Mouse (Mus musculus) intestine, postnatal 0 days (tissue): ENCODE measurements around the gene Hist2h4. TPM values are rescaled to one million over a fixed set of nuclear protein-coding genes. Genes with fewer than 3 reads are reported as not detected.
"Not testable (repeated sequence)": the region's sequence is repeated elsewhere in the genome, so short reads cannot be mapped to it uniquely, and the experiment has no call there.

ENCODE experiments used
- ATAC-seq: fragments of 200-750 bp; cut with Nextera tagmentation; 2 replicates; pipeline ENCODE4 v1.8.0; 2017; ENCODE audit warnings: mild to moderate bottlenecking, moderate TSS enrichment, moderate library complexity
- H3K27ac ChIP-seq: fragments of 300-500 bp; sonication (generic); 2 replicates; pipeline ENCODE4 v1.5.1; 2014; ENCODE audit warnings: mild to moderate bottlenecking, low read depth, low read length, moderate library complexity
- H3K27me3 ChIP-seq: fragments of 300-500 bp; sonication (generic); replicated peaks from 2 replicates; pipeline ENCODE4 v1.6.1; 2014; ENCODE audit warnings: low read length, mixed read lengths; ENCODE audit not compliant: control insufficient read depth, insufficient read depth
- H3K36me3 ChIP-seq: fragments of 300-500 bp; sonication (generic); 2 replicates; pipeline ENCODE4 v1.6.1; 2014; ENCODE audit warnings: mild to moderate bottlenecking, moderate library complexity; ENCODE audit not compliant: control insufficient read depth, insufficient read depth
- H3K4me1 ChIP-seq: fragments of 300-500 bp; sonication (generic); replicated peaks from 2 replicates; pipeline ENCODE4 v1.6.1; 2014; ENCODE audit warnings: antibody characterized with exemption, low read length, mixed read lengths; ENCODE audit not compliant: control insufficient read depth, insufficient read depth
- H3K4me2 ChIP-seq: fragments of 300-500 bp; sonication (generic); replicated peaks from 2 replicates; pipeline ENCODE4 v1.6.1; 2014; ENCODE audit warnings: low read depth, mild to moderate bottlenecking, moderate library complexity
- H3K4me3 ChIP-seq: fragments of 300-500 bp; sonication (generic); 2 replicates; pipeline ENCODE4 v1.5.1; 2014; ENCODE audit warnings: low read depth, low read length
- H3K9ac ChIP-seq: fragments of 300-500 bp; sonication (generic); 2 replicates; pipeline ENCODE4 v1.6.1; 2014; ENCODE audit warnings: mild to moderate bottlenecking, low read depth, low read length
- H3K9me3 ChIP-seq: fragments of 300-500 bp; sonication (generic); 2 replicates; pipeline ENCODE4 v1.6.1; 2016; ENCODE audit warnings: mixed run types; ENCODE audit not compliant: control insufficient read depth
- CTCF ChIP-seq: sonication (generic); IDR thresholded peaks from 2 replicates; pipeline ENCODE4 v1.5.1; 2016; ENCODE audit warnings: low read depth, mild to moderate bottlenecking, control low read depth, antibody characterized with exemption, moderate library complexity
- WGBS: fragments of 180-500 bp; shearing (Covaris S2); extraction: QIAGEN DNeasy Blood & Tissue Kit; methylation state at CpG from one replicate; pipeline ENCODE4 v1.1.7; 2014; 5-methylcytosine and 5-hydroxymethylcytosine counted together
- polyA plus RNA-seq: library from polyadenylated mRNA; unstranded; fragments of >200 nt; fragmentation: Nextera tagmentation; extraction: Ambion mirVana; gene quantifications from 2 replicates; pipeline ENCODE4 v1.2.1, GENCODE M21; 2015

Hist2h4 gene
- polyA plus RNA-seq, 1 experiment from 2014 or later: 2.1 TPM

DNA sequence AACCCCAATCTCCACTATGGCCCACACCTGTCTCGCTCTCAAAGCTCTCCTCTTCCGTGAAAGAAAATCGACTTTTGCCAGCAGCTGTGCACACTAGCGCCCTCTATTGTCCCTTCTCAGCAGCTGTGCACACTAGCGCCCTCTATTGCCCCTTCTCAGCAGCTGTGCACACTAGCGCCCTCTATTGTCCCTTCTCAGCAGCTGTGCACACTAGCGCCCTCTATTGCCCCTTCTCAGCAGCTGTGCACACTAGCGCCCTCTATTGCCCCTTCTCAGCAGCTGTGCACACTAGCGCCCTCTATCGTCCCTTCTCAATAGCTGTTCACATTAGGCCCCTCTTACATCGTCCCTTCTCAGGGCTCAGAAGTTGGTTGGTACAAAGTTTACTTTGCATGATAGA is 24.2 kb upstream of the Hist2h4 start:
- 88% methylated on average over 11 of the region's 11 CpGs for WGBS
- H3K36me3 ChIP-seq, H3K9ac ChIP-seq, ATAC-seq, H3K4me2 ChIP-seq, H3K9me3 ChIP-seq, H3K4me1 ChIP-seq, H3K27ac ChIP-seq, H3K4me3 ChIP-seq: not testable (repeated sequence)
- peaks cover 10% of the 10 kb centered on the region; the same call in 1 of the 2 replicates for H3K27me3 ChIP-seq
- TF ChIP-seq CTCF: peak; percentile 91

DNA sequence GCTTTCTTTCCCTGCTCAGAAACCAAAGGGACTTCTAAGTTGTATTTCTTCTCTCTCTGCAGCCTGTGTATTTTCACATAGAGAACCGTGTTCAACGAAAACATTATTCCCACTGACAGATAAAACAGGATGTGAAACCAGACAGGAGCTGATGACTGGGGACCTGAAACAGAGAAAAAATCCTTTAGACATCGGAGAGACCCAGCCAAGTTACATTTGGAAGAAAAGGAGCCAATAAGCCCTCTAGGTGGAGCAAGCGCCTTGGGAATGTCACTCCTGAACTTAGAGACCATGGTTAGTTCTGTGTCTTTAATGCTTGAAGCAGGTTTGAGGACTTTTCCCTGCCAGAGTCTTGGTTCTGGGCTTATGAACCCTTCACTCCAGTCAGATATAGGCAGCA is 21.3 kb upstream of the Hist2h4 start:
- Histone ChIP-seq H3K9ac (no peak overlapping the region), H3K4me2 (no peak overlapping the region)

GRCm38 (mm10) chr3:96280660-96281059 is 17.5 kb upstream of the Hist2h4 start:
- H3K4me2 ChIP-seq: no peak overlapping the region
- WGBS: 52% methylated on average over 6 of the region's 6 CpGs
- no peaks in the 10 kb centered on the region for H3K36me3 ChIP-seq
- no peaks in the 10 kb centered on the region for H3K9me3 ChIP-seq
- TF ChIP-seq CTCF: peak; percentile 13; the same call in 1 of the 2 replicates
- H3K9ac ChIP-seq: no peak overlapping the region
- ATAC-seq: no peak
- peaks cover 10% of the 10 kb centered on the region; the same call in 1 of the 2 replicates for H3K27me3 ChIP-seq
- no peak overlapping the region for H3K27ac ChIP-seq
- no peaks in the 10 kb centered on the region for H3K4me1 ChIP-seq
- no peak overlapping the region for H3K4me3 ChIP-seq

More for the DNA sequence above, 21.3 kb upstream of the Hist2h4 start:
- Histone ChIP-seq H3K4me3 (no peak overlapping the region), H3K9me3 (no peaks in the 10 kb centered on the region), H3K36me3 (no peaks in the 10 kb centered on the region), H3K4me1 (no peaks in the 10 kb centered on the region), H3K27me3 (peaks cover 10% of the 10 kb centered on the region; the same call in 1 of the 2 replicates), H3K27ac (no peak overlapping the region)
- no peak for ATAC-seq
- WGBS: 16% methylated on average over 4 of the region's 4 CpGs
- peak; percentile 70 for TF ChIP-seq CTCF

DNA sequence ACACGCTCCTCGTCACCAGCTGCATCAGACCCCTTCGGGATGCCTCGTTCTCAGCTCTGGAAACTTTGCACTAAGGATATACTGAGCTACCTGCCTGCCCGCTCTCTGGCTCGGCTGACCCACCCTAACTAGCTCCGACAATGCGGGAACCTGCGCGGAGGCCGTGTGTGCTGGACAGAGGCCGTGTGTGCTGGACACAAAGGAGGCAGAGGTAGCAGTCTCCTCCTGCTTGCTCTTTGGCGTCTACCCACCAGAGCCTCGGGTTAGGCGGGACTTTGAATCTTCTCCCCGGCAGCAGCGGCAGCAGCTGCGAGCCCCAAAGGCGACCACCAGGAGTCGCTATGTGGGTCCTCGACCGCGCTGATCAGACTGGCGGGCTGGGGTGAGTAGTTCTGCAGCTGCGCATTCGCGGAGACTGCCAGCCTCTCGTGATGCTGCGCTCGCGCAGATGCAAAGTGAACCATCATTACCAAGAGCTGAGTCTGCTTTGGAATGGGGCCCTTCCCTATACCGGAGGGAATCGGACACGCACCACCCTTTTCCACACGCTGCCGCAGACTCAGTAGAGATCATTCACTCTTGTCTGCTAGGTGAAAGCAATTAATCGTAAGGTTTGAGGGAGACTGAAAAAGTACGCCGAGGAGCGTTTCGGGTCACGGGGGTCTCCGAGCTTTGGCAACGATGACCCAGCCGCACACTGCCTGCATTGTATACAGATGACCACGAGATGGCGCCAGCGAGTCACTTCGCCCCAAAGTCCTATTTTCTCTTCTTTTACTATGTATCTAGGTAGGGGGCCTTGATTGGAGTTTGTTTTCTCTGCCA is 14.9 kb upstream of the Hist2h4 start:
- peak; percentile 84 for ATAC-seq
- WGBS: under 1% methylated on average over 49 of the region's 49 CpGs
- Histone ChIP-seq H3K4me2 (peak overlapping the region; percentile 87), H3K27me3 (no peaks in the 10 kb centered on the region), H3K9ac (peak overlapping the region; percentile 34; the same call in 1 of the 2 replicates), H3K4me3 (peak overlapping the region; percentile 51), H3K9me3 (no peaks in the 10 kb centered on the region), H3K36me3 (no peaks in the 10 kb centered on the region), H3K27ac (peak overlapping the region; percentile 70), H3K4me1 (no peaks in the 10 kb centered on the region)
- peak; percentile 82 for TF ChIP-seq CTCF

GRCm38 (mm10) chr3:96277428-96277799 is 14.3 kb upstream of the Hist2h4 start:
- Histone ChIP-seq H3K9me3 (no peaks in the 10 kb centered on the region), H3K4me3 (peak overlapping the region; percentile 51), H3K4me2 (peak overlapping the region; percentile 87), H3K4me1 (no peaks in the 10 kb centered on the region), H3K27me3 (no peaks in the 10 kb centered on the region), H3K9ac (no peak overlapping the region), H3K27ac (no peak overlapping the region), H3K36me3 (no peaks in the 10 kb centered on the region)
- peak; percentile 46; the same call in 1 of the 2 replicates for TF ChIP-seq CTCF
- WGBS: 20% methylated on average over 8 of the region's 8 CpGs
- ATAC-seq: 0 out of 2 replicates have a peak, but pooled peaks have one; percentile 20

DNA sequence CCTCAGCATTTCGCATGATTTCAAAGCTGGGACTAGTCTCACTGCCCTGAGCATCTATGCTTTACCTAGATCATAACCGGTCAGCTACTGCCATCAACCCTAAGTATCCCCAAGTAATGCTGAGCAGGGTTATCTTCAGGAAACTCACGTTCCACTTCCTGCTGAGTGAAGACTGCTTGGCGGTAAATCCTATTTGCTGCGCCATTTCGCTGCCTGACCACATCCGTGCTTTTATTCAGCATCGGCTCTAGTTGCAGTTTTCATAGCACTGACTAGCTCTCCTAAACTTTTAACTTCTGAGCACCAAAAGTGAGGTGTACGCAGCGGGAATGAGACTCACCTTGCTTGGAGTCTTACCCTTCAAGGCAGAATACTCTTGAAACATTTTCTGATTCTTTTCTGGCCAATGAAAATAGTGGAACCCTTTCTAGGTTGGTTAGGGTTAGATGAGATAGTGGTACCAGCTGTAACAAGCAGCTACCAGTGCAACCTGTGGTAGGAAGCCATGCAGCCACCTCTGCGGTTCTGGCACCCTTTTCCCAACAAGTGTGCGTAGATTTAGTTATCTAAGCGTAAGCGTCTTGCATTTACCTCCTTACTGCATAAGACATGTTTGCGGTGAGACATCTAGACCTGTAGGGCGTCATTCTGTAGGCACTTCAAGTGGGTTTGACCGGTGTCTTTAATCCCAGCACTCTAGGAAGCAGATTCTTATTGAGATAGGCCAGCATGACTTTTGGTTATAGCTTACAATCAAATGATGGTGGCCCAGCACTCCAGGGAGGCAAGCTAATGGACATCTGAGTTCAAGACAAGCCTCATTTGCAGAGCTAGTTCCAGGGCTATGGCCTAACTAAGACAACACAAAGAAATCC is 10.7 kb upstream of the Hist2h4 start:
- no peaks in the 10 kb centered on the region for H3K9me3 ChIP-seq
- no peak for TF ChIP-seq CTCF
- no peak overlapping the region for H3K9ac ChIP-seq
- H3K4me2 ChIP-seq: no peak overlapping the region
- ATAC-seq: no peak
- H3K4me3 ChIP-seq: no peak overlapping the region
- H3K36me3 ChIP-seq: no peaks in the 10 kb centered on the region
- no peaks in the 10 kb centered on the region; the same call in 1 of the 2 replicates for H3K4me1 ChIP-seq
- 89% methylated on average over 17 of the region's 17 CpGs for WGBS
- H3K27me3 ChIP-seq: no peaks in the 10 kb centered on the region
- H3K27ac ChIP-seq: no peak overlapping the region
